Mouse (Mus musculus): ENCODE measurements around the gene Taf1a.

GRCm38 (mm10) chr1:183369427-183370014 lies 19.3 kb upstream of the Taf1a start, which contains the start of gene Mia3:
- TF ChIP-seq TAL1 (IDR thresholded peaks at IDR 0.05; ENCODE audit: low read length) = no peak
- TF ChIP-seq GATA1 (IDR thresholded peaks at IDR 0.05; ENCODE audit: low read length) = no peak
